Mouse (Mus musculus): ENCODE measurements around the gene Gm20388. TPM values are rescaled to one million over a fixed set of nuclear protein-coding genes. Genes with fewer than 3 reads are reported as not detected.
A peak's percentile ranks its signal among the peaks of the same experiment; 100 is the strongest.

Gm20388 gene
- polyA plus RNA-seq, 1 experiment from 2014 or later: not detected

DNA sequence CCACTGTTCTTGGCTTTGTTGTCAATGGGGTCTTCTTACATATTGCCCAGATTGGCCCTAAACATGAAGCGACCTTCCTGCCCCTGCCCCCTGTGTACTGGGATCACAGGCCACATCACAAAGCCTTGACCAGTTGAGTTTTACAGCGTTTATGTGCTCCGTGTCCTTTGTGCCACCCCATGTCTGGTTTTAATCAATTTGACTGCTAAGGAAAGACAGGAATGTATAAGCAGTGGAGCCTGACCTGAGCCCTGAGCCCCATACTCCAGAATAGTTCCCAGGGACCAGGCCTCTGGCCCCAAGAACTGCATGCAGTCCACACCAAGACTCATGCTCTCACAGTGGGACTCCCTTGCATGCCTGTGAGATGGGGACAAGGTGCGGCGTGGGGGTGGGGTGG is 2964.5 kb downstream of the Gm20388 start:
- no peak overlapping the region for H3K4me2 ChIP-seq (replicated peaks; ENCODE audit: low read depth)
- H3K9ac ChIP-seq (ENCODE audit: low read depth, low read length): no peak overlapping the region
- no peak overlapping the region for H3K27ac ChIP-seq (ENCODE audit: low read depth, low read length)
- H3K4me3 ChIP-seq (ENCODE audit: low read depth, low read length): no peak overlapping the region
- ATAC-seq: no peak
- H3K27me3 ChIP-seq (replicated peaks; ENCODE audit: control insufficient read depth, insufficient read depth, low read length): no peaks in the 10 kb centered on the region
- 0 out of 2 replicates have a peak, but pooled peaks cover 2% of the 10 kb centered on the region for H3K4me1 ChIP-seq (replicated peaks; ENCODE audit: control insufficient read depth, insufficient read depth, low read length)
- TF ChIP-seq CTCF (IDR thresholded peaks at IDR 0.05; ENCODE audit: low read depth): no peak
- no peaks in the 10 kb centered on the region for H3K9me3 ChIP-seq (ENCODE audit: control insufficient read depth)
- WGBS: 62% methylated on average over 5 of the region's 5 CpGs
- H3K36me3 ChIP-seq (ENCODE audit: control insufficient read depth, insufficient read depth): no peaks in the 10 kb centered on the region

DNA sequence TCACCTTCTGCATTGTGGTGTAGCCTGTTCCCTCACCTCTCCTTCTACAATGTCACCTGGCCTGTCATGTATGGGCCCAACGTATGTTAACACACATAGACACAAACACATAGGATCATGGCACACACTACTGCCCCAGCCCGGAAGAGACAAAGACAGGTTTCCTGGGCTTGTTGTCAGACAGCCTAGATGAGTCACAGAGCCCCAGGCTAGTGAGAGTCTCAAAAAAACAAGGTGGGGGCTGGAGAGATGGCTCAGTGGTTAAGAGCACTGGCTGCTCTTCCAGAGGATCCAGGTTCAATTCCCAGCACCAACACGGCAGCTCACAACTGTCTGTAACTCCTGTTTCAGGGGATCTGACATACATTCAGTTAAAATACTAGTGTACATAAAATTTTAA is 2967.6 kb downstream of the Gm20388 start:
- Histone ChIP-seq H3K9me3 (ENCODE audit: control insufficient read depth) (no peaks in the 10 kb centered on the region), H3K36me3 (ENCODE audit: control insufficient read depth, insufficient read depth) (peaks cover 14% of the 10 kb centered on the region), H3K4me2 (replicated peaks; ENCODE audit: low read depth) (no peak overlapping the region), H3K27me3 (replicated peaks; ENCODE audit: control insufficient read depth, insufficient read depth, low read length) (no peaks in the 10 kb centered on the region), H3K27ac (ENCODE audit: low read depth, low read length) (no peak overlapping the region), H3K4me1 (replicated peaks; ENCODE audit: control insufficient read depth, insufficient read depth, low read length) (no peaks in the 10 kb centered on the region), H3K9ac (ENCODE audit: low read depth, low read length) (no peak overlapping the region), H3K4me3 (ENCODE audit: low read depth, low read length) (no peak overlapping the region)
- WGBS: 80% methylated on average over 3 of the region's 3 CpGs
- ATAC-seq: no peak
- no peak for TF ChIP-seq CTCF (IDR thresholded peaks at IDR 0.05; ENCODE audit: low read depth)

DNA sequence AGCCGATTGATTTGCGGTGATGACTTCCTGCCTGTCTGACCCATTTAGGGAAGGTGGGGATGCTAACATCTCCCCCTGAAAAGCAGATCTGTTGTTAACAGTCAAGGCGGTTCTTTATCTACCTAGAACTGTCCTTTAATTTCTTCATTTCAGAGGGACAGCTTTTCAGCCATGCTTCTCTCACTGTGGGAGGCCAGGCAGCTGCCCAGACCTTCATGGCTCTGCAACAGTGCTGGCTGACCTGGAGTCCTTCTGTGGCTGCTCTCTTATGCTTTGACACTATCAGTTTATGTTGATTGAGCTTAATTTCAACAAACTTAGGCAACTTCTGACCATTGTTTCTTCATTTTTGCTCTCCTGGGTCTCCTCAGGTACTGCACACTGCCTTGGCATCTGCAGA is 2969.7 kb downstream of the Gm20388 start:
- no peak overlapping the region for H3K4me2 ChIP-seq (replicated peaks; ENCODE audit: low read depth)
- WGBS: 35% methylated on average over 3 of the region's 3 CpGs
- peaks cover 33% of the 10 kb centered on the region for H3K36me3 ChIP-seq (ENCODE audit: control insufficient read depth, insufficient read depth)
- TF ChIP-seq CTCF (IDR thresholded peaks at IDR 0.05; ENCODE audit: low read depth): no peak
- no peak overlapping the region for H3K9ac ChIP-seq (ENCODE audit: low read depth, low read length)
- no peaks in the 10 kb centered on the region for H3K4me1 ChIP-seq (replicated peaks; ENCODE audit: control insufficient read depth, insufficient read depth, low read length)
- no peaks in the 10 kb centered on the region for H3K27me3 ChIP-seq (replicated peaks; ENCODE audit: control insufficient read depth, insufficient read depth, low read length)
- no peak overlapping the region for H3K27ac ChIP-seq (ENCODE audit: low read depth, low read length)
- no peaks in the 10 kb centered on the region for H3K9me3 ChIP-seq (ENCODE audit: control insufficient read depth)
- ATAC-seq: no peak
- H3K4me3 ChIP-seq (ENCODE audit: low read depth, low read length): no peak overlapping the region

DNA sequence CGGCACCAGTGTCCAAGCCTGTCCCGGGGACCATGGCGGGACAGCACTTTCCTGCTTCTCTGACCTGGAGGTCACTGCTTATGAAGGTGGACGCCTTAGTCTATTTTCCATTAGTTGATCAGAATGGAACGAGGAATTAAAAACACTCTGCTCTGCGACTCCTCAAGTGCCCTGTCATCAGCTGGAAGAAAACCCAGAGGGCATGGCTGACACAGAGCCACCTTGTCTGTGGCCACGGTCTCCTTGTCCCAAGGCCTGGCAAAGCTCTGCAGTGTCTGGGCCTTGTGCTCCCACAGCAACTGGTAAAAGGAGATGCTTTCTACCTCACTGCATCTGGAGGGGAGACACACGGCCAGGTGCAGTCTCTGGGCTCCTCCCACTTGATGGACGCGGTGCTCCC is 2973.0 kb downstream of the Gm20388 start:
- Histone ChIP-seq H3K36me3 (ENCODE audit: control insufficient read depth, insufficient read depth) (peaks cover 67% of the 10 kb centered on the region), H3K27me3 (replicated peaks; ENCODE audit: control insufficient read depth, insufficient read depth, low read length) (no peaks in the 10 kb centered on the region), H3K9ac (ENCODE audit: low read depth, low read length) (no peak overlapping the region), H3K4me1 (replicated peaks; ENCODE audit: control insufficient read depth, insufficient read depth, low read length) (no peaks in the 10 kb centered on the region), H3K27ac (ENCODE audit: low read depth, low read length) (no peak overlapping the region), H3K4me2 (replicated peaks; ENCODE audit: low read depth) (no peak overlapping the region), H3K4me3 (ENCODE audit: low read depth, low read length) (no peak overlapping the region), H3K9me3 (ENCODE audit: control insufficient read depth) (no peaks in the 10 kb centered on the region)
- no peak for TF ChIP-seq CTCF (IDR thresholded peaks at IDR 0.05; ENCODE audit: low read depth)
- 83% methylated on average over 10 of the region's 10 CpGs for WGBS
- ATAC-seq: no peak

DNA sequence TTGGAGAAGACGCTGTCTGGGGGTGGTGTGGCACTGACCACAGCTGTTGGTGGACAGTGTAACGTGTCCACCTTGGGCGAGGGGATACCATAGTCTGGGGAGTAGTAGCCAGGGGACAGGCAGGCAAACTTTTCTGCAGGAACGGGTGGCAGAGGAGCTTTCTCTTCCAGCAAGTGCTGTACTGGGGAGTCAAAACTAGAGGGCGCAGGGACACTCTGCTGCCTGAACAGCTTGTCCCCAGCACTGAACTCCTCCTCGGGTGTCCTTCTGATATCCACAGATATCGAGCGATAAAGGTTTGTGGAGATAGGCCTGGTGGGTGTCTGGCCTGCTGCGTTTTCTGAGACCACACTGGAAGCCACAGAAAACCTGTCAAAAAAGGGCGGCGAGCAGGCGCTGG is 2980.8 kb downstream of the Gm20388 start:
- Histone ChIP-seq H3K36me3 (ENCODE audit: control insufficient read depth, insufficient read depth) (peaks cover 97% of the 10 kb centered on the region), H3K4me3 (ENCODE audit: low read depth, low read length) (no peak overlapping the region), H3K4me2 (replicated peaks; ENCODE audit: low read depth) (no peak overlapping the region), H3K9me3 (ENCODE audit: control insufficient read depth) (no peaks in the 10 kb centered on the region), H3K27ac (ENCODE audit: low read depth, low read length) (no peak overlapping the region; the same call in 1 of the 2 replicates), H3K4me1 (replicated peaks; ENCODE audit: control insufficient read depth, insufficient read depth, low read length) (no peaks in the 10 kb centered on the region), H3K9ac (ENCODE audit: low read depth, low read length) (no peak overlapping the region), H3K27me3 (replicated peaks; ENCODE audit: control insufficient read depth, insufficient read depth, low read length) (no peaks in the 10 kb centered on the region)
- 88% methylated on average over 12 of the region's 12 CpGs for WGBS
- peak; percentile 42; the same call in 1 of the 2 replicates for TF ChIP-seq CTCF (IDR thresholded peaks at IDR 0.05; ENCODE audit: low read depth)
- ATAC-seq: no peak

DNA sequence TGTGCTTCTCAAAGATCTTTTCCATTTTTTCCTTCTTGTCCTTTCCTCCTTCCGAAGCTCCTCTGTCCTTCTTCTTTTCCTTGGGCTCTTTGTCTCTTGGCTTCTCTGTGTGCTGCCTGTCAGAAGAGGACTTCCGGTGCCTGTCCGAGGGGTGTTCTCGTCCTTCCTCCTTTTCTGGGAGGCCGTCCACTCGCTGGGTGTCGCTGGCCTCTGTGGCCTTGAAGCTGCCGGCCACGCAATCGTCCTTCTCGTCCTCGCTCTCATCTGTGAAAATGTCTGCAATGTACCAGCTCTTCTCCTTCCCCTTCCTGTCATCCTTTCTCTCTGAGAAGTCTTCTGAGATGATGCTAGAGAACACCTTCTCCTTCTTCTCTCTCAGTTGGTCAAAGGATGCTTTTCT is 2982.8 kb downstream of the Gm20388 start:
- H3K4me2 ChIP-seq (replicated peaks; ENCODE audit: low read depth): no peak overlapping the region
- no peak for TF ChIP-seq CTCF (IDR thresholded peaks at IDR 0.05; ENCODE audit: low read depth)
- 83% methylated on average over 12 of the region's 12 CpGs for WGBS
- no peaks in the 10 kb centered on the region for H3K4me1 ChIP-seq (replicated peaks; ENCODE audit: control insufficient read depth, insufficient read depth, low read length)
- no peaks in the 10 kb centered on the region for H3K9me3 ChIP-seq (ENCODE audit: control insufficient read depth)
- ATAC-seq: no peak
- no peak overlapping the region for H3K9ac ChIP-seq (ENCODE audit: low read depth, low read length)
- no peaks in the 10 kb centered on the region for H3K27me3 ChIP-seq (replicated peaks; ENCODE audit: control insufficient read depth, insufficient read depth, low read length)
- peaks cover 95% of the 10 kb centered on the region for H3K36me3 ChIP-seq (ENCODE audit: control insufficient read depth, insufficient read depth)
- H3K4me3 ChIP-seq (ENCODE audit: low read depth, low read length): no peak overlapping the region
- H3K27ac ChIP-seq (ENCODE audit: low read depth, low read length): no peak overlapping the region

DNA sequence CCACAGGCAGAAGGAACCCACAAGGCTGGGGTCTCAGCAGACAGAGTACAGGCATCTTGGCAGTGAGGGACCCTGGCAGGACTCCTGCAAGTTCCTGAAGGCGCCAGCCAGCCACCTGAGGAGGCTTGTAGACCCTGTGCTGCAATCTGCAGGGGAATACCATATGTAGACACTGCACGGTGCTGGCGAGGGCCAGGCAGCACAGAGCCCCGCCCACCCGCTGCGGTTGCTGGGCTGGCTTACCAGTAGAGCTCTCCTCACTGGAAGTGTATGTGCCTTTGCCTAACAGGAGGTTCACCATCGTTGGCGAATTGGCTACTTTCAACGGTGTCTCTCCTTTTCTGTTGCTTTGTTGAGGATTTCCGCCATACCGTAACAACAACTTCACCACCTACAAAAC is 2985.7 kb downstream of the Gm20388 start:
- Histone ChIP-seq H3K27ac (ENCODE audit: low read depth, low read length) (no peak overlapping the region), H3K27me3 (replicated peaks; ENCODE audit: control insufficient read depth, insufficient read depth, low read length) (no peaks in the 10 kb centered on the region), H3K9me3 (ENCODE audit: control insufficient read depth) (no peaks in the 10 kb centered on the region), H3K36me3 (ENCODE audit: control insufficient read depth, insufficient read depth) (peaks cover 86% of the 10 kb centered on the region), H3K4me2 (replicated peaks; ENCODE audit: low read depth) (no peak overlapping the region), H3K4me3 (ENCODE audit: low read depth, low read length) (no peak overlapping the region), H3K9ac (ENCODE audit: low read depth, low read length) (no peak overlapping the region), H3K4me1 (replicated peaks; ENCODE audit: control insufficient read depth, insufficient read depth, low read length) (no peaks in the 10 kb centered on the region)
- TF ChIP-seq CTCF (IDR thresholded peaks at IDR 0.05; ENCODE audit: low read depth): no peak
- 94% methylated on average over 11 of the region's 11 CpGs for WGBS
- no peak for ATAC-seq
